Mouse (Mus musculus) heart, embryonic 11.5 days (tissue): ENCODE results near the gene Atg14. TPM values are rescaled to one million over a fixed set of nuclear protein-coding genes. Genes with fewer than 3 reads are reported as not detected.
A peak's percentile ranks its signal among the peaks of the same experiment; 100 is the strongest.

Experiments used
- ATAC-seq: fragments of 200-750 bp; cut with Nextera tagmentation; replicated peaks from 2 replicates; pipeline ENCODE4 v1.8.0; 2017; ENCODE audit warnings: moderate library complexity; ENCODE audit not compliant: insufficient number of reproducible peaks, low FRiP score, low TSS enrichment
- H3K27ac ChIP-seq: fragments of 300-500 bp; sonication (generic); 2 replicates; pipeline ENCODE4 v1.5.1; 2014; ENCODE audit warnings: mild to moderate bottlenecking, low read depth, low read length
- H3K27me3 ChIP-seq: fragments of 300-500 bp; sonication (generic); 2 replicates; pipeline ENCODE4 v1.6.1; 2014; ENCODE audit warnings: mild to moderate bottlenecking, low read length, mixed read lengths; ENCODE audit not compliant: control insufficient read depth, insufficient read depth
- H3K36me3 ChIP-seq: fragments of 300-500 bp; sonication (generic); 2 replicates; pipeline ENCODE4 v1.6.1; 2014; ENCODE audit warnings: mild to moderate bottlenecking, low read length, moderate library complexity, mixed read lengths; ENCODE audit not compliant: control insufficient read depth, insufficient read depth
- H3K4me1 ChIP-seq: fragments of 300-500 bp; sonication (generic); 2 replicates; pipeline ENCODE4 v1.6.1; 2014; ENCODE audit warnings: low read length; ENCODE audit not compliant: control insufficient read depth, insufficient read depth
- H3K4me2 ChIP-seq: fragments of 300-500 bp; sonication (generic); 2 replicates; pipeline ENCODE4 v1.6.1; 2014; ENCODE audit warnings: mild to moderate bottlenecking, moderate library complexity
- H3K4me3 ChIP-seq: fragments of 300-500 bp; sonication (generic); 2 replicates; pipeline ENCODE4 v1.5.1; 2014; ENCODE audit warnings: low read depth, low read length
- H3K9ac ChIP-seq: fragments of 300-500 bp; sonication (generic); 2 replicates; pipeline ENCODE4 v1.6.1; 2014; ENCODE audit warnings: mild to moderate bottlenecking, low read depth, low read length, moderate library complexity
- H3K9me3 ChIP-seq: fragments of 300-500 bp; sonication (generic); replicated peaks from 2 replicates; pipeline ENCODE4 v1.6.1; 2016; ENCODE audit warnings: low read length; ENCODE audit not compliant: control insufficient read depth
- WGBS: fragments of 180-500 bp; shearing (Covaris S2); extraction: QIAGEN DNeasy Blood & Tissue Kit; methylation state at CpG from one replicate; pipeline ENCODE4 v1.1.7; 2014; ENCODE audit not compliant: insufficient replicate concordance; 5-methylcytosine and 5-hydroxymethylcytosine counted together
- polyA plus RNA-seq: library from polyadenylated mRNA; unstranded; fragments of >200 nt; fragmentation: Nextera tagmentation; extraction: Ambion mirVana; gene quantifications from 2 replicates; pipeline ENCODE4 v1.2.1, GENCODE M21; 2014

The Atg14 gene
- polyA plus RNA-seq, 1 experiment from 2014 or later, result 9.6 TPM

DNA sequence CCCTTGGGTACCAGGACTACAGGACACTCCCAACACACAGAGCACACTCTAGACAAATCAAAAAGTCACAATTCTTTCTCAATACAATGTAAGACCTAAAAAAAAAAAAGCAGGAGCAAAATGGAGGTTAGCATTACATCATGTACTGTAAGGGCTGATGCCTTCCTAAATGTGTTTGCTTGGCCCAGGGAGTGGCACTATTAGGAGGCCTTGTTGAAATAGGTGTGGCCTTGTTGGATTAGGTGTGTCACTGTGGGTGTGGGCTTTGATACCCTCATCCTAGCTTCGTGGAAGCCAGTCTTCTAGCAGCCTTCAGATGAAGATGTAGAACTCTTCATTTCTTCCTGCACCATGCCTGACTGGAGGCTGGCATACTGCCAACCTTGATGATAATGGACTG, 10.8 kb upstream of the Atg14 start:
- WGBS, result 63% methylated on average over 1 of the region's 1 CpGs

GRCm38 (mm10) chr14:47578086-47578485, 7.6 kb upstream of the Atg14 start:
- no peak overlapping the region for H3K4me3 ChIP-seq
- no peaks in the 10 kb centered on the region for H3K36me3 ChIP-seq
- 78% methylated on average over 2 of the region's 2 CpGs for WGBS
- no peak overlapping the region for H3K4me2 ChIP-seq
- no peaks in the 10 kb centered on the region for H3K4me1 ChIP-seq
- no peaks in the 10 kb centered on the region for H3K27me3 ChIP-seq
- H3K9me3 ChIP-seq, result no peaks in the 10 kb centered on the region
- H3K27ac ChIP-seq, result no peak overlapping the region
- no peak for ATAC-seq
- H3K9ac ChIP-seq, result no peak overlapping the region

More for the DNA sequence above, 10.8 kb upstream of the Atg14 start:
- H3K9ac ChIP-seq, result no peak overlapping the region
- no peak overlapping the region for H3K27ac ChIP-seq
- no peak overlapping the region for H3K4me2 ChIP-seq
- no peaks in the 10 kb centered on the region for H3K27me3 ChIP-seq
- no peak overlapping the region for H3K4me3 ChIP-seq
- no peak for ATAC-seq
- H3K36me3 ChIP-seq, result no peaks in the 10 kb centered on the region
- H3K9me3 ChIP-seq, result no peaks in the 10 kb centered on the region
- no peaks in the 10 kb centered on the region for H3K4me1 ChIP-seq

GRCm38 (mm10) chr14:47576687-47577086, 6.2 kb upstream of the Atg14 start:
- 59% methylated on average over 4 of the region's 4 CpGs for WGBS
- Histone ChIP-seq H3K27ac (no peak overlapping the region), H3K27me3 (no peaks in the 10 kb centered on the region), H3K4me1 (no peaks in the 10 kb centered on the region), H3K36me3 (no peaks in the 10 kb centered on the region), H3K4me2 (no peak overlapping the region), H3K4me3 (no peak overlapping the region), H3K9me3 (no peaks in the 10 kb centered on the region), H3K9ac (no peak overlapping the region)
- ATAC-seq, result no peak

- H3K4me2 ChIP-seq, result no peak overlapping the region
- ATAC-seq, result no peak
- H3K9ac ChIP-seq, result no peak overlapping the region
- no peaks in the 10 kb centered on the region for H3K4me1 ChIP-seq
- no peaks in the 10 kb centered on the region for H3K27me3 ChIP-seq
- WGBS, result 68% methylated on average over 11 of the region's 11 CpGs
- H3K27ac ChIP-seq, result no peak overlapping the region
- no peak overlapping the region for H3K4me3 ChIP-seq
- H3K9me3 ChIP-seq, result no peaks in the 10 kb centered on the region
- no peaks in the 10 kb centered on the region for H3K36me3 ChIP-seq
These were observed 4.3 kb upstream of the Atg14 start for GRCm38 (mm10) chr14:47574721-47575120.

DNA sequence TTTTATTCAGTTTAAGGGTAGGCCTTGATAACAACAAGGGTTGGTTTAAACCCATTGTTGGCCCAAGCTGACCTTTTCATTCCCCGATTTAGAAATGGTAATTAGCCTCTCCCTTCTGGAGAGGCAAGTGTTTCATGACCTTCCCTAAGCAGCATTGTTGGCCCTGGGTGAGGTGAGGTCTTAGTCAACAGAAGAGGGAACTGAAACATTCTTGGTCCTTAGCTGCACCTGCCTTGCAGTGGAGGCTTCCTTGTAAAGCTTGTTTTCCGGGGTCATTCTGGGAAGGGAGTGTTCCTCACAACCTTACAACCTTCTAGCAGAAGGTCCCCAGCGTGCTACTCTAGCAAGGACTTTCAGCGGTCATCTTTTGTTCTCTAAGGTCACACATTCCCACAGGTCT, 2.3 kb upstream of the Atg14 start:
- ATAC-seq, result no peak
- no peaks in the 10 kb centered on the region for H3K36me3 ChIP-seq

DNA sequence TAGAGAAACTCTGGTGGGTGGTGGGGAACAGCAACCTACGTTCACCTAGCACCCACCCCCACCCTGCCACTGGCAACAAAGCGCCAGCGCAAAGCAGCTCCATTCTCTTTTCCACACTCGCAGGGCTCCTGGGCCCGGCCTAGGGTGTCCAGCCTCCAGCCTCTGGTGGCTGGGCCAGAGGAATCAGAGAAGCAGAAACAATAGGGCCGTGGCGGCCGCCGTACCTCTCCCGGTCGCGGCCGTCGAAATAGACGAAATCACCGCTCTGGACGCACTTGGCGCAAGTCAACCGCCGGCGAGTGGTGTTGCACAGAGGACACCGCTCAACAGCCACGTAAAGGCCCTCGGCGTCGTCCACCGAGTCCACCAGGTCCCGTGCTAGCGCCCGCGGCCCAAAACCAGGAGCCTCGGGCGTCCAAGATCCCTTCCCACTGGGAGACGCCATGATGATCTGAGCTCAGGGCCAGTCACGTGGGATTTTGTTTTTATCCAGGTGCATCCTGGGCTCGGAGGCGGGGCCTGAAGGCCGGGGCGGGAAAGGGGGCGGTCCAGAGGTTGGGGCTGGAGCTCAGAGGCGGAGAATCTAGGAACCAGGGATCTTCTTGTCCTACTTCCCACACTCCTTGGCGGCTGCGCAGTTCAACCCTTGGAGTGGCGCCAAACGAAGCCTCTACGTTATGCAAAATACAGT, 2.3 kb downstream of the Atg14 start:
- H3K4me2 ChIP-seq, result peak overlapping the region; percentile 72
- H3K27ac ChIP-seq, result no peak overlapping the region
- H3K9me3 ChIP-seq, result no peaks in the 10 kb centered on the region
- H3K27me3 ChIP-seq, result no peaks in the 10 kb centered on the region
- H3K4me3 ChIP-seq, result peak overlapping the region; percentile 96
- peak; percentile 98 for ATAC-seq
- no peaks in the 10 kb centered on the region; the same call in 1 of the 2 replicates for H3K4me1 ChIP-seq
- H3K36me3 ChIP-seq, result no peaks in the 10 kb centered on the region
- WGBS, result under 1% methylated on average over 46 of the region's 46 CpGs
- H3K9ac ChIP-seq, result peak overlapping the region; percentile 89

More for the DNA sequence above, 2.3 kb upstream of the Atg14 start:
- H3K4me3 ChIP-seq, result no peak overlapping the region
- no peak overlapping the region for H3K9ac ChIP-seq
- no peaks in the 10 kb centered on the region for H3K9me3 ChIP-seq
- H3K27me3 ChIP-seq, result no peaks in the 10 kb centered on the region
- H3K27ac ChIP-seq, result no peak overlapping the region
- no peaks in the 10 kb centered on the region for H3K4me1 ChIP-seq
- 75% methylated on average over 4 of the region's 4 CpGs for whole genome bisulfite sequencing
- H3K4me2 ChIP-seq, result no peak overlapping the region

- Histone ChIP-seq H3K27me3 (no peaks in the 10 kb centered on the region), H3K27ac (no peak overlapping the region), H3K9ac (no peak overlapping the region), H3K4me1 (no peaks in the 10 kb centered on the region; the same call in 1 of the 2 replicates), H3K4me2 (no peak overlapping the region), H3K4me3 (no peak overlapping the region), H3K36me3 (no peaks in the 10 kb centered on the region), H3K9me3 (no peaks in the 10 kb centered on the region)
- 72% methylated on average over 4 of the region's 4 CpGs for WGBS
- ATAC-seq, result no peak
These were observed 7.3 kb downstream of the Atg14 start for GRCm38 (mm10) chr14:47563106-47563505.

GRCm38 (mm10) chr14:47562530-47562929, 7.9 kb downstream of the Atg14 start:
- Histone ChIP-seq H3K4me1 (no peaks in the 10 kb centered on the region; the same call in 1 of the 2 replicates), H3K27me3 (no peaks in the 10 kb centered on the region), H3K4me2 (no peak overlapping the region), H3K36me3 (no peaks in the 10 kb centered on the region), H3K9ac (no peak overlapping the region), H3K9me3 (no peaks in the 10 kb centered on the region), H3K27ac (no peak overlapping the region), H3K4me3 (no peak overlapping the region)
- ATAC-seq, result no peak
- WGBS, result 93% methylated on average over 1 of the region's 1 CpGs

GRCm38 (mm10) chr14:47560714-47561113, 9.7 kb downstream of the Atg14 start:
- no peak overlapping the region for H3K9ac ChIP-seq
- no peaks in the 10 kb centered on the region for H3K9me3 ChIP-seq
- H3K36me3 ChIP-seq, result no peaks in the 10 kb centered on the region
- H3K4me3 ChIP-seq, result no peak overlapping the region
- H3K27me3 ChIP-seq, result no peaks in the 10 kb centered on the region
- no peaks in the 10 kb centered on the region for H3K4me1 ChIP-seq
- no peak overlapping the region for H3K4me2 ChIP-seq
- no peak overlapping the region for H3K27ac ChIP-seq
- 80% methylated on average over 2 of the region's 2 CpGs for WGBS
- ATAC-seq, result no peak
